Mouse (Mus musculus): Measurements from ENCODE around the gene Arntl2.

The Arntl2 gene

GRCm38 (mm10) chr6:146781566-146781965, 14.3 kb upstream of the Arntl2 start:
- DNase-seq (ENCODE audit: low read depth), result no peak

GRCm38 (mm10) chr6:146793527-146793926, 2.3 kb upstream of the Arntl2 start:
- DNase-seq (ENCODE audit: low read depth), result peak; percentile 79

GRCm38 (mm10) chr6:146795166-146795923, 510 bp upstream of the Arntl2 start:
- DNase-seq (ENCODE audit: low read depth), result no peak

- no peak for DNase-seq (ENCODE audit: low read depth)
Measured at GRCm38 (mm10) chr6:146797446-146797845, 1.6 kb downstream of the Arntl2 start.

GRCm38 (mm10) chr6:146809991-146810390, 14.1 kb downstream of the Arntl2 start:
- DNase-seq (ENCODE audit: low read depth), result no peak

- no peak for DNase-seq (ENCODE audit: low read depth)
Measured at GRCm38 (mm10) chr6:146813007-146813406, 17.2 kb downstream of the Arntl2 start.

- no peak for DNase-seq (ENCODE audit: low read depth)
Measured at GRCm38 (mm10) chr6:146820177-146820965, 24.5 kb downstream of the Arntl2 start.

- DNase-seq (ENCODE audit: low read depth), result no peak
Measured at GRCm38 (mm10) chr6:146821958-146822357, 26.1 kb downstream of the Arntl2 start.

- DNase-seq (ENCODE audit: low read depth), result peak; percentile 81
Measured at GRCm38 (mm10) chr6:146824727-146825486, 29.1 kb downstream of the Arntl2 start.

- no peak for DNase-seq (ENCODE audit: low read depth)
Measured at GRCm38 (mm10) chr6:146825487-146825773, 29.6 kb downstream of the Arntl2 start.

- DNase-seq (ENCODE audit: low read depth), result no peak
Measured at GRCm38 (mm10) chr6:146831320-146831719, 35.5 kb downstream of the Arntl2 start.

GRCm38 (mm10) chr6:146833485-146834314, 37.8 kb downstream of the Arntl2 start:
- peak; percentile 89 for DNase-seq (ENCODE audit: low read depth)

GRCm38 (mm10) chr6:146834342-146834741, 38.5 kb downstream of the Arntl2 start:
- DNase-seq (ENCODE audit: low read depth), result no peak

- DNase-seq (ENCODE audit: low read depth), result no peak
Measured at GRCm38 (mm10) chr6:146835784-146836183, 39.9 kb downstream of the Arntl2 start.

- DNase-seq (ENCODE audit: low read depth), result no peak
Measured at GRCm38 (mm10) chr6:146837316-146837715, 41.5 kb downstream of the Arntl2 start.

- no peak for DNase-seq (ENCODE audit: low read depth)
Measured at GRCm38 (mm10) chr6:146838366-146838765, 42.5 kb downstream of the Arntl2 start.

GRCm38 (mm10) chr6:146838863-146839262, 43.0 kb downstream of the Arntl2 start:
- no peak for DNase-seq (ENCODE audit: low read depth)

- DNase-seq (ENCODE audit: low read depth), result no peak
Measured at GRCm38 (mm10) chr6:146844867-146845266, 49.0 kb downstream of the Arntl2 start.

- DNase-seq (ENCODE audit: low read depth), result no peak
Measured at GRCm38 (mm10) chr6:146845347-146845746, 49.5 kb downstream of the Arntl2 start.

GRCm38 (mm10) chr6:146845961-146846750, 50.3 kb downstream of the Arntl2 start:
- DNase-seq (ENCODE audit: low read depth), result peak; percentile 89

- no peak for DNase-seq (ENCODE audit: low read depth)
Measured at GRCm38 (mm10) chr6:146847402-146847801, 51.5 kb downstream of the Arntl2 start.
